Mouse (Mus musculus) lung, postnatal 0 days (tissue): Measurements from ENCODE around the gene Cpne5.

ENCODE experiments used
- CTCF ChIP-seq: IDR thresholded peaks from 2 replicates; pipeline ENCODE4 v1.5.1; 2016; ENCODE audit warnings: antibody characterized with exemption, mild to moderate bottlenecking
- EP300 ChIP-seq: IDR thresholded peaks from 2 replicates; pipeline ENCODE4 v1.6.1; 2016; ENCODE audit warnings: antibody characterized with exemption, mild to moderate bottlenecking, control low read depth

GRCm38 (mm10) chr17:29175693-29176092 is 62.3 kb downstream of the Cpne5 start:
- TF ChIP-seq CTCF (no peak), EP300 (no peak)
